Mouse (Mus musculus): Measurements from ENCODE around the gene Dis3l2.

Gene Dis3l2

GRCm38 (mm10) chr1:86733160-86733821 is 29.7 kb downstream of the Dis3l2 start:
- DNase-seq (ENCODE audit: low read depth), result peak; percentile 70

- no peak for DNase-seq (ENCODE audit: low read depth)
Measured at GRCm38 (mm10) chr1:86736414-86736813, 32.8 kb downstream of the Dis3l2 start.

- no peak for DNase-seq (ENCODE audit: low read depth)
Measured at GRCm38 (mm10) chr1:86742896-86743295, 39.3 kb downstream of the Dis3l2 start.

- DNase-seq (ENCODE audit: low read depth), result no peak
Measured at GRCm38 (mm10) chr1:86747034-86747433, 43.4 kb downstream of the Dis3l2 start.

GRCm38 (mm10) chr1:86750094-86750493 is 46.5 kb downstream of the Dis3l2 start:
- no peak for DNase-seq (ENCODE audit: low read depth)

- no peak for DNase-seq (ENCODE audit: low read depth)
Measured at GRCm38 (mm10) chr1:86753416-86753815, 49.8 kb downstream of the Dis3l2 start.

- DNase-seq (ENCODE audit: low read depth), result no peak
Measured at GRCm38 (mm10) chr1:86754335-86754734, 50.7 kb downstream of the Dis3l2 start.

GRCm38 (mm10) chr1:86758091-86758490 is 54.5 kb downstream of the Dis3l2 start:
- DNase-seq (ENCODE audit: low read depth), result no peak

GRCm38 (mm10) chr1:86762161-86762560 is 58.6 kb downstream of the Dis3l2 start:
- DNase-seq (ENCODE audit: low read depth), result no peak

GRCm38 (mm10) chr1:86801241-86801640 is 97.6 kb downstream of the Dis3l2 start:
- DNase-seq (ENCODE audit: low read depth), result no peak

- DNase-seq (ENCODE audit: low read depth), result no peak
Measured at GRCm38 (mm10) chr1:86811756-86812155, 108.1 kb downstream of the Dis3l2 start.

GRCm38 (mm10) chr1:86822266-86822665 is 118.7 kb downstream of the Dis3l2 start:
- no peak for DNase-seq (ENCODE audit: low read depth)

- DNase-seq (ENCODE audit: low read depth), result no peak
Measured at GRCm38 (mm10) chr1:86834351-86834987, 130.9 kb downstream of the Dis3l2 start.

- no peak for DNase-seq (ENCODE audit: low read depth)
Measured at GRCm38 (mm10) chr1:86834988-86835387, 131.4 kb downstream of the Dis3l2 start.

GRCm38 (mm10) chr1:86850754-86851153 is 147.1 kb downstream of the Dis3l2 start:
- DNase-seq (ENCODE audit: low read depth), result no peak

GRCm38 (mm10) chr1:86858876-86859275 is 155.3 kb downstream of the Dis3l2 start:
- DNase-seq (ENCODE audit: low read depth), result no peak

GRCm38 (mm10) chr1:86859371-86859770 is 155.8 kb downstream of the Dis3l2 start:
- no peak for DNase-seq (ENCODE audit: low read depth)

GRCm38 (mm10) chr1:86873745-86874144 is 170.1 kb downstream of the Dis3l2 start:
- DNase-seq (ENCODE audit: low read depth), result no peak

- DNase-seq (ENCODE audit: low read depth), result no peak
Measured at GRCm38 (mm10) chr1:86878743-86879142, 175.1 kb downstream of the Dis3l2 start.

GRCm38 (mm10) chr1:86879547-86879946 is 175.9 kb downstream of the Dis3l2 start:
- DNase-seq (ENCODE audit: low read depth), result no peak

GRCm38 (mm10) chr1:86887060-86887459 is 183.5 kb downstream of the Dis3l2 start:
- DNase-seq (ENCODE audit: low read depth), result peak; percentile 29

GRCm38 (mm10) chr1:86912481-86912880 is 208.9 kb downstream of the Dis3l2 start:
- no peak for DNase-seq (ENCODE audit: low read depth)

- DNase-seq (ENCODE audit: low read depth), result no peak
Measured at GRCm38 (mm10) chr1:86913896-86914295, 210.3 kb downstream of the Dis3l2 start.

- no peak for DNase-seq (ENCODE audit: low read depth)
Measured at GRCm38 (mm10) chr1:86914697-86915096, 211.1 kb downstream of the Dis3l2 start.
